Mouse (Mus musculus): ENCODE data around the gene Meioc. TPM values are rescaled to one million over a fixed set of nuclear protein-coding genes. Genes with fewer than 3 reads are reported as not detected.
"Not testable (repeated sequence)": the region's sequence is repeated elsewhere in the genome, so short reads cannot be mapped to it uniquely, and the experiment has no call there.

The Meioc gene
- polyA plus RNA-seq, 1 experiment from 2014 or later: 0.12 TPM

DNA sequence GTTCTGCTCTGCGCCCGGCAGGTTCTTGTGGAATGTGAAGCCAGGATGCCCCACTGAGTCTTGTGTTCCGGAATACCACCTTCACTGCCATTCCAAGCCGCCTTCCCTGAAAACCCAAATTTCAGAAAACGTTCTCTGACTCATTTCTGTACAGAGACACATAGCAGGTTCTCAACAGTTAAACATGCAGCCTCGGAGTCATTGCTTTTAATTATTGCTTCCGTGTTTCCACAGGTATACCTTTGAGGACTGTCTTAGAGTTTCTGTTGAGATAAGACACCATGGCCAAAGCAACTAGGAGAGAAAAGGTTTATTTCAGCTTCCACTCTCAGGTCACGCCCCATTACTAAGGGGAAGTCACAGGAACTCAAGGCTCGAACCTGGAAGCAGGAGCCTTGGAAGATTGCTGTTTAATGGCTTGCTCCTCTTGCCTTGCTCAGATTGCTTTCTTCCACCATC is 34.5 kb downstream of the Meioc start:
- WGBS: 18% methylated on average over 9 of the region's 9 CpGs
- 0 out of 2 replicates have a peak, but pooled peaks cover 6% of the 10 kb centered on the region for H3K36me3 ChIP-seq (ENCODE audit: control insufficient read depth, insufficient read depth, low read length)
- ATAC-seq (ENCODE audit: low FRiP score, low TSS enrichment): no peak

DNA sequence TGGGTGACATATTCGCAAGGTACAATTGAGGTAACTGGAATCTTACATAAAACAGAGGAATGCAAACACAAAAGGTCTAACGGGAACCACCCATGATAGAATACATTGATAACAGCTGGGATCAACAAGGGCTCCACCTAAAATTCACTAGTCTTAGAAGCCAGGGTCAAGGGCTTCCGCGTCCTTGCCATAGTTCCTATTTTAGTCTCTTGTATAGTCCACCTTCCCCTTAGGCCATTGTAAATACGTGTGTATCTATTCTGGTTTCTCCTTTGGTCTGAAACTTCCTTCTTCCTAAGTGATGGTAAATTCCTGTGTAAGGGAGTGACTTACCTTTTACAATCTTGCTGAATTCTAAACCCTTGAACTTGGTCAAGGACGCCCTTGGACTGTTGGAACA is 38.7 kb downstream of the Meioc start:
- not testable (repeated sequence) for ATAC-seq (ENCODE audit: low FRiP score, low TSS enrichment); H3K4me1 ChIP-seq (ENCODE audit: control insufficient read depth, insufficient read depth, low read length); H3K4me2 ChIP-seq (ENCODE audit: low read length); H3K9me3 ChIP-seq (ENCODE audit: control insufficient read depth, low read length); H3K27me3 ChIP-seq (ENCODE audit: control insufficient read depth, insufficient read depth, low read length); H3K36me3 ChIP-seq (ENCODE audit: control insufficient read depth, insufficient read depth, low read length); DNase-seq; H3K4me3 ChIP-seq (replicated peaks; ENCODE audit: low read depth, low read length); H3K27ac ChIP-seq (replicated peaks; ENCODE audit: low read depth, low read length); H3K9ac ChIP-seq (replicated peaks; ENCODE audit: low read length)
- WGBS: 91% methylated on average over 5 of the region's 6 CpGs

More for the DNA sequence above, 34.5 kb downstream of the Meioc start:
- Histone ChIP-seq H3K4me2 (ENCODE audit: low read length) (peak overlapping the region; percentile 62), H3K4me1 (ENCODE audit: control insufficient read depth, insufficient read depth, low read length) (peaks cover 15% of the 10 kb centered on the region), H3K27ac (replicated peaks; ENCODE audit: low read depth, low read length) (peak overlapping the region; percentile 64), H3K9me3 (ENCODE audit: control insufficient read depth, low read length) (no peaks in the 10 kb centered on the region), H3K27me3 (ENCODE audit: control insufficient read depth, insufficient read depth, low read length) (no peaks in the 10 kb centered on the region), H3K9ac (replicated peaks; ENCODE audit: low read length) (peak overlapping the region; percentile 81), H3K4me3 (replicated peaks; ENCODE audit: low read depth, low read length) (peak overlapping the region; percentile 64)
- no peak for DNase-seq

DNA sequence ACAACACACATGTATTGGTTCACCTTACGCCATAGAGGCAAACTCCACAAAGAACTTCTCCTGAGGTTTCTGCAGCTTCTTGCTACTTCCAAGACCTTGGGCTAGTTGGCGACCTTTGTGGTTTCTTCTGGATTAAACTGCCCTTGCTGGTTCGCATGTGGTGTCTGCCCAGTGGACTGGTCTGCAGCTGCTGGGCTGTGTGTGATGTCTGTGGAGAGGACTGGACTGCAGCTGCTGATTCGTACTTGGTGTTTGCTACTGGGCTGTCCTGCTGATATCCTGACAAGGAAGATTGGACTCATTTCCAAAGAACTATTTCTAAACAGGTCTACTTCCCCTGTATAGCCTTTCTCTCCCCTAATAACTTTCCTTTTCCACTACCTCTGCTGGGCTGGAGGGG is 48.9 kb downstream of the Meioc start:
- no peak overlapping the region for H3K4me3 ChIP-seq (replicated peaks; ENCODE audit: low read depth, low read length)
- no peaks in the 10 kb centered on the region for H3K9me3 ChIP-seq (ENCODE audit: control insufficient read depth, low read length)
- H3K27ac ChIP-seq (replicated peaks; ENCODE audit: low read depth, low read length): no peak overlapping the region
- no peak overlapping the region for H3K4me2 ChIP-seq (ENCODE audit: low read length)
- H3K27me3 ChIP-seq (ENCODE audit: control insufficient read depth, insufficient read depth, low read length): no peaks in the 10 kb centered on the region
- H3K4me1 ChIP-seq (ENCODE audit: control insufficient read depth, insufficient read depth, low read length): no peaks in the 10 kb centered on the region
- no peaks in the 10 kb centered on the region for H3K36me3 ChIP-seq (ENCODE audit: control insufficient read depth, insufficient read depth, low read length)
- DNase-seq (no peak), ATAC-seq (ENCODE audit: low FRiP score, low TSS enrichment) (no peak)
- 93% methylated on average over 4 of the region's 4 CpGs for WGBS
- no peak overlapping the region for H3K9ac ChIP-seq (replicated peaks; ENCODE audit: low read length)

DNA sequence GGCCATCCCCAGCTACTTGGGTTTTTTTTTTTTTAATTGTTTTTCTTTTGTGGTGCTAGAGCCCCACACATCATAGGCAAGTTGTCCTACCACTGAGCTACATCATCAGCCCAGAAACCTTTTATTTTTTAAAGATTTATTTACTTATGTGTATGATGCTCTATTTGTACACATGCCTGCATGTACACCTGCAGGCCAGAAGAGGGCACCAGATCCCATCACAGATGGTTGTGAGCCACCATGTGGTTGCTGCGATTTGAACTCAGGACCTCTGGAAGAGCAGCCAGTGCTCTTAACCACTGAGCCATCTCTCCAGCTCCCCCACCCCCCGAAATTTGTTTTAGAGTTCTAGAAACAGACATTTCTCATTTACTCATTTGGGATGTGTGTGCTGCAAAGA is 51.1 kb downstream of the Meioc start:
- not testable (repeated sequence) for H3K4me1 ChIP-seq (ENCODE audit: control insufficient read depth, insufficient read depth, low read length); H3K9ac ChIP-seq (replicated peaks; ENCODE audit: low read length); H3K27me3 ChIP-seq (ENCODE audit: control insufficient read depth, insufficient read depth, low read length); H3K27ac ChIP-seq (replicated peaks; ENCODE audit: low read depth, low read length); DNase-seq; H3K36me3 ChIP-seq (ENCODE audit: control insufficient read depth, insufficient read depth, low read length); H3K9me3 ChIP-seq (ENCODE audit: control insufficient read depth, low read length); H3K4me2 ChIP-seq (ENCODE audit: low read length); H3K4me3 ChIP-seq (replicated peaks; ENCODE audit: low read depth, low read length); ATAC-seq (ENCODE audit: low FRiP score, low TSS enrichment)
- 91% methylated on average over 2 of the region's 2 CpGs for WGBS

DNA sequence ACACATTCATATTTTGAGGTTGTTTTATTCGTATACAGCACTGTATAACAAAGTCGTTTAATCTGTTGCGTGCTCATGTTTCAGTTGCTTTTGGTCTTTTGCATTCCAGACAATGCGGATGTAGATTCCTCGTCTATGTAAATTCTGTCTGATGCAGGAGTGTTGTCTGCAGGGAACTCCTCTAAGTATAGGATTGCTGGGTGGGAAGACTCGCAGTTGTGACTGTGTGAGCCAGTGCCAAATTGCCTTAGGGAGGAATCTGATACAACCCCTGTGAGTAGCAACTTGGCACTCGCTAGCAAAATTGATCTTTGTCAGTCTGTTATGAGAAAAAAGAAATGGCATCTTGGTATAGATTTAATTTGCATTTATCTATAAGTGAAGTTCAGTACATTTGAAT is 52.6 kb downstream of the Meioc start:
- ATAC-seq (ENCODE audit: low FRiP score, low TSS enrichment) (no peak), DNase-seq (no peak)
- no peaks in the 10 kb centered on the region for H3K36me3 ChIP-seq (ENCODE audit: control insufficient read depth, insufficient read depth, low read length)
- WGBS: 78% methylated on average over 7 of the region's 7 CpGs
- H3K4me1 ChIP-seq (ENCODE audit: control insufficient read depth, insufficient read depth, low read length): no peaks in the 10 kb centered on the region
- H3K27me3 ChIP-seq (ENCODE audit: control insufficient read depth, insufficient read depth, low read length): no peaks in the 10 kb centered on the region
- H3K4me2 ChIP-seq (ENCODE audit: low read length): no peak overlapping the region
- H3K9me3 ChIP-seq (ENCODE audit: control insufficient read depth, low read length): no peaks in the 10 kb centered on the region
- H3K27ac ChIP-seq (replicated peaks; ENCODE audit: low read depth, low read length): no peak overlapping the region
- H3K4me3 ChIP-seq (replicated peaks; ENCODE audit: low read depth, low read length): no peak overlapping the region
- no peak overlapping the region for H3K9ac ChIP-seq (replicated peaks; ENCODE audit: low read length)

DNA sequence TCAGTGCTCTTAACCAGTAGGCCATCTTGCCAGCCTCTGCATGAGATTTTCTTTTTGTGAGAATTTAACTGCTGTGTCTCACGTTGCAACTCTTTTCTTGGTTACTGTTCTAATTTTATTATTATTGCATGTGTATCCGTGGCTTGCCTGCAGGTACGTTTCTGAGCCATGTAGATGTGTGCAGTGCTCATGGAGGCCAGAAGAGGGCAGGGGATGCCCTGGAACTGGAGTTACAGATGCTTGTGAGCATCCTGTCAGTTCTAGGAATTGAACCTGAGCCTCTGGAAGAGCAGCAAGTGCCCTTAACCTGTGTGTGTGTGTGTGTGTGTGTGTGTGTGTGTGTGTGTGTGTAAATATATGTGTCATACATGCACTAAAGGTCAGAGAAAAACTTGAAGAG is 62.1 kb downstream of the Meioc start:
- Histone ChIP-seq H3K4me2 (ENCODE audit: low read length) (no peak overlapping the region), H3K27ac (replicated peaks; ENCODE audit: low read depth, low read length) (no peak overlapping the region), H3K9ac (replicated peaks; ENCODE audit: low read length) (no peak overlapping the region), H3K27me3 (ENCODE audit: control insufficient read depth, insufficient read depth, low read length) (no peaks in the 10 kb centered on the region), H3K4me1 (ENCODE audit: control insufficient read depth, insufficient read depth, low read length) (no peaks in the 10 kb centered on the region), H3K36me3 (ENCODE audit: control insufficient read depth, insufficient read depth, low read length) (no peaks in the 10 kb centered on the region), H3K4me3 (replicated peaks; ENCODE audit: low read depth, low read length) (no peak overlapping the region), H3K9me3 (ENCODE audit: control insufficient read depth, low read length) (no peaks in the 10 kb centered on the region)
- peak; percentile 20 for DNase-seq
- no peak for ATAC-seq (ENCODE audit: low FRiP score, low TSS enrichment)
- WGBS: 35% methylated on average over 3 of the region's 3 CpGs

DNA sequence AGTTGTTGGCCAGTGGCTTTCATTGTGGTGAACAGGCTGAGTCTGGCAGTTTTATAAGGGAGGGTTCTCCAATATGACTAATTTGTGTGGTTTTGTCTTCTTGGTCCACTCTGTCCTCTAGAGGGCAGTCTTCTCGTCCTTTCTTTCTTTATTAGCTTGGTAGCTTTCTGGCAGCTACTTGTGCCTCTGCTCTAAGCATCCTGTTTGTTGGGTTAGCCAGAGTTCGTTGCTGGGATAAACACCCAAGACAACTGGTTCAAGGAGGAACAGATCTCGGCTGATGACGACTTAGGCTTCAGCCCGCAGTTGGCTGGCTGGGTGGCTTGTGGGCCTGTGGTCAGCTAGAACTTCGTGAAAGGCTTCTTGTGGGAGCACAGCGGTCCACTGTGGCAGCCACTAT is 65.1 kb downstream of the Meioc start:
- no peak overlapping the region for H3K4me3 ChIP-seq (replicated peaks; ENCODE audit: low read depth, low read length)
- no peaks in the 10 kb centered on the region for H3K27me3 ChIP-seq (ENCODE audit: control insufficient read depth, insufficient read depth, low read length)
- no peaks in the 10 kb centered on the region for H3K36me3 ChIP-seq (ENCODE audit: control insufficient read depth, insufficient read depth, low read length)
- H3K4me1 ChIP-seq (ENCODE audit: control insufficient read depth, insufficient read depth, low read length): no peaks in the 10 kb centered on the region
- DNase-seq (peak; percentile 79), ATAC-seq (ENCODE audit: low FRiP score, low TSS enrichment) (no peak)
- H3K27ac ChIP-seq (replicated peaks; ENCODE audit: low read depth, low read length): no peak overlapping the region
- H3K4me2 ChIP-seq (ENCODE audit: low read length): no peak overlapping the region
- no peak overlapping the region for H3K9ac ChIP-seq (replicated peaks; ENCODE audit: low read length)
- H3K9me3 ChIP-seq (ENCODE audit: control insufficient read depth, low read length): no peaks in the 10 kb centered on the region
- WGBS: 34% methylated on average over 7 of the region's 7 CpGs

DNA sequence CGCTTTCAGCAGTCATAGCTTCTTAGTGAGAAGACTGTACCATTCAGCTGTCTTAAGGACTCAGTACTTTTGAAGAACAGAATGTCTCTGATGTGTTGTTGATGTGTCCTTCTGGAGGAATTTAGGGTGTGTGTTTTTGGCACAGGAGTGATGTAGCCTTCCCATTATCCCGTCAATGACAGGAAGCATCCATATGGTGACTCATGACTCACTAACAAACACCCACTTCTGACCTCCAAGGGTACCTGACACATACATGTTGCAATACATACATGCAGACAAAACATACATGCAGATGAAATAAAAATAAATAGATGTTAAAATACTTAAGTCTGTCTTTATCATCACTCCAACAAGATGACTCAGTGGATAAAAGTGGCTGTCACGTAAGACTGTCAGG is 66.3 kb downstream of the Meioc start:
- no peak overlapping the region for H3K27ac ChIP-seq (replicated peaks; ENCODE audit: low read depth, low read length)
- H3K4me3 ChIP-seq (replicated peaks; ENCODE audit: low read depth, low read length): no peak overlapping the region
- DNase-seq (no peak), ATAC-seq (ENCODE audit: low FRiP score, low TSS enrichment) (no peak)
- no peaks in the 10 kb centered on the region for H3K36me3 ChIP-seq (ENCODE audit: control insufficient read depth, insufficient read depth, low read length)
- H3K4me1 ChIP-seq (ENCODE audit: control insufficient read depth, insufficient read depth, low read length): no peaks in the 10 kb centered on the region
- WGBS: 93% methylated on average over 3 of the region's 3 CpGs
- no peaks in the 10 kb centered on the region for H3K9me3 ChIP-seq (ENCODE audit: control insufficient read depth, low read length)
- H3K4me2 ChIP-seq (ENCODE audit: low read length): no peak overlapping the region
- H3K9ac ChIP-seq (replicated peaks; ENCODE audit: low read length): no peak overlapping the region
- no peaks in the 10 kb centered on the region for H3K27me3 ChIP-seq (ENCODE audit: control insufficient read depth, insufficient read depth, low read length)

DNA sequence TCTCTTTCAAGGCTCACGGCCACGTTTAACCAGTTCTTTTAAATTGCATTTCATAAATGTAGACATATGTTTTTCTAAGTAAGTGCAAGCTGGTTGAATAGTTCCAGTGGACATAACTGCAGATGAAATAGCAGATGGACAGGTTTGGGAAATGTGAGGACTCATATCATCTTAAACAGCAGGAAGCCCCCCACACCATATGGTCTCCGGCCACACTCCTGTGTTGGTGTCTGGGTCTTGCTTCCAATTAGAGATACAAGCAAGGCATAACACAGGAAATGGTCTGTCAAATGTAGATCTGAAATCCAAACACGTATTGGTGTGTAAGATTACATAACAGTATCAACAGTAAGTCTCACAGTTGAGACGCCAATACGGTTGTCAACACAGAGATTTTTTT is 67.8 kb downstream of the Meioc start:
- Histone ChIP-seq H3K9ac (replicated peaks; ENCODE audit: low read length) (no peak overlapping the region), H3K27ac (replicated peaks; ENCODE audit: low read depth, low read length) (no peak overlapping the region), H3K4me2 (ENCODE audit: low read length) (no peak overlapping the region), H3K9me3 (ENCODE audit: control insufficient read depth, low read length) (no peaks in the 10 kb centered on the region), H3K4me3 (replicated peaks; ENCODE audit: low read depth, low read length) (no peak overlapping the region), H3K36me3 (ENCODE audit: control insufficient read depth, insufficient read depth, low read length) (no peaks in the 10 kb centered on the region), H3K4me1 (ENCODE audit: control insufficient read depth, insufficient read depth, low read length) (no peaks in the 10 kb centered on the region), H3K27me3 (ENCODE audit: control insufficient read depth, insufficient read depth, low read length) (no peaks in the 10 kb centered on the region)
- DNase-seq (no peak), ATAC-seq (ENCODE audit: low FRiP score, low TSS enrichment) (no peak)
- WGBS: 92% methylated on average over 6 of the region's 6 CpGs
